Mouse (Mus musculus) heart, embryonic 13.5 days (tissue): Measurements from ENCODE around the gene Klrb1b. TPM values are rescaled to one million over a fixed set of nuclear protein-coding genes. Genes with fewer than 3 reads are reported as not detected.
A peak's percentile ranks its signal among the peaks of the same experiment; 100 is the strongest.

Experiments
- ATAC-seq: fragments of 200-750 bp; cut with Nextera tagmentation; 2 replicates; pipeline ENCODE4 v1.8.0; 2017; ENCODE audit warnings: moderate TSS enrichment; ENCODE audit not compliant: insufficient number of reproducible peaks, low FRiP score, low TSS enrichment; ENCODE audit errors: extremely low read depth
- H3K27ac ChIP-seq: fragments of 300-500 bp; sonication (generic); replicated peaks from 2 replicates; pipeline ENCODE4 v1.5.1; 2015; ENCODE audit warnings: moderate library complexity, mild to moderate bottlenecking, inconsistent platforms
- H3K27me3 ChIP-seq: fragments of 300-500 bp; sonication (generic); replicated peaks from 2 replicates; pipeline ENCODE4 v1.6.1; 2015; ENCODE audit warnings: mild to moderate bottlenecking, inconsistent platforms
- H3K36me3 ChIP-seq: fragments of 300-500 bp; sonication (generic); 2 replicates; pipeline ENCODE4 v1.6.1; 2015; ENCODE audit warnings: mild to moderate bottlenecking, inconsistent platforms
- H3K4me1 ChIP-seq: fragments of 300-500 bp; sonication (generic); 2 replicates; pipeline ENCODE4 v1.6.1; 2015; ENCODE audit warnings: inconsistent platforms
- H3K4me2 ChIP-seq: fragments of 300-500 bp; sonication (generic); 2 replicates; pipeline ENCODE4 v1.6.1; 2015; ENCODE audit warnings: inconsistent platforms, mild to moderate bottlenecking, moderate library complexity
- H3K4me3 ChIP-seq: fragments of 300-500 bp; sonication (generic); 2 replicates; pipeline ENCODE4 v1.5.1; 2015; ENCODE audit warnings: moderate library complexity, mild to moderate bottlenecking, inconsistent platforms
- H3K9ac ChIP-seq: fragments of 300-500 bp; sonication (generic); 2 replicates; pipeline ENCODE4 v1.6.1; 2015; ENCODE audit warnings: inconsistent platforms, mild to moderate bottlenecking, moderate library complexity
- H3K9me3 ChIP-seq: fragments of 300-500 bp; sonication (generic); 2 replicates; pipeline ENCODE4 v1.6.1; 2016; ENCODE audit warnings: inconsistent platforms
- WGBS: fragments of 180-500 bp; shearing (Covaris S2); methylation state at CpG from one replicate; pipeline ENCODE4 v1.1.7; 2015; ENCODE audit warnings: mixed read lengths; 5-methylcytosine and 5-hydroxymethylcytosine counted together
- polyA plus RNA-seq: library from polyadenylated mRNA; unstranded; fragments of >200 nt; fragmentation: Nextera tagmentation; extraction: Ambion mirVana; gene quantifications from 2 replicates; pipeline ENCODE4 v1.2.1, GENCODE M21; 2015

The Klrb1b gene
- polyA plus RNA-seq, 1 experiment from 2014 or later: not detected

DNA sequence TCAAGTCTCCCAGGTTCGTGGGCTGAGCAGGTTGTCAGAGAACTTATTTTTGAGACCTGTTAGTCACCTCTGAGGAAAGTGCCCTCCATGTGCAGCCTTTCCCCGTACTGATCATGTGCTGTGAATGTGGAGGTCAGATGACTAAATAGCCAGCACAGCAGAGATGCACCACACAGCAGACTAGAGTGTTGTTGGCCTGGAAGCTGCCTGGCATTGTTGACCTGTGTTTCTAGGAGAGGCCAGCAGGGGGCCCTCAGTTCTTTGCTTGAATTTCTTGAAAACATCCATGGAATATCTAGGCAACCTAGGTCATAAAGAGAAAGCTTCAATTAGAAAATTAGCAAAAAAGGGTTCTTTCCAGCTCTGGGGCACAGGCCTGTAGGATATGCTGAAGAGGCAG is 23.8 kb upstream of the Klrb1b start:
- Histone ChIP-seq H3K4me2 (no peak overlapping the region), H3K9me3 (no peaks in the 10 kb centered on the region), H3K9ac (no peak overlapping the region), H3K4me3 (no peak overlapping the region), H3K4me1 (peaks cover 19% of the 10 kb centered on the region), H3K36me3 (no peaks in the 10 kb centered on the region), H3K27me3 (no peaks in the 10 kb centered on the region; the same call in 1 of the 2 replicates), H3K27ac (no peak overlapping the region)
- ATAC-seq: no peak
- 48% methylated on average over 2 of the region's 2 CpGs for WGBS

DNA sequence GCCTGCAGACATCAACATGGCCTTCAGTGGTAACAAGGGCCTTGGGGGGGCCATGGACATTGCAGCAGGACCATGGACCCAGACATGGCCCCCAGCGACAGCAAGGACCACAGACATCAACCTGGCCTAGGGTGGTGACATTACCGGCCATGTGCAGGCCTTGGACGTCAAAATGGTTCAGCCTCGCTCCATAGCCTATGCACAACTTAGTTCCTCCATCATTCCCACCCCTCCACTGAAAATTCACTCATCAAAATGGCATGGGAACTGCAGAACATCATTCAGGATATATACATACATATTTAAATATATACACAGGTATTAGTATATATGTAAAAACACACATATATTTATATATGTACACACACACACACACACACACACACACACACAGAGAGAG is 21.3 kb upstream of the Klrb1b start:
- 83% methylated on average over 4 of the region's 4 CpGs for WGBS
- ATAC-seq: no peak
- no peaks in the 10 kb centered on the region for H3K27me3 ChIP-seq

DNA sequence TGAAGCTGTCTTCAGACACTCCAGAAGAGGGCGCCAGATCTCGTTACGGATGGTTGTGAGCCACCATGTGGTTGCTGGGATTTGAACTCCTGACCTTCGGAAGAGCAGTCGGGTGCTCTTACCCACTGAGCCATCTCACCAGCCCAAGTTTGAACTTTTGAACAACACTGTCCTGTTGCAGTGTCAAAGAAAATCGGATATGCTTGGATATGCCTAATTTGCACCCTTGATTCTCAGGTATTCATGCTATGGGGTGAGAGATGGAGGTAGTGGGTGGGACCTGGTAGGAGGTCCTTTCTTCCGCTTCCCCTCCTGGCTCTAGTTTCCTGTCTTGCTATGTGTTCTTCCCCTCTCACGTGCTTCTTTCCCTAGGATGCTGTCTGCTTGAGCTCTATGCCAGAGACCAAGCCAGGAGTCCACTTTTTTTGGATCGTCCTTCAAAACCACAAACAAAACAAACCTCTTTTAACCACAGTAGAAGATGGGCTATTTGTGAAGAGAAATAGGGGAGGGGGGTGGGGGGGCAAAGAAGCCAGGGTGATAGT is 19.9 kb upstream of the Klrb1b start:
- H3K27me3 ChIP-seq: no peaks in the 10 kb centered on the region
- no peak overlapping the region for H3K27ac ChIP-seq
- 48% methylated on average over 8 of the region's 9 CpGs for WGBS
- H3K9ac ChIP-seq: no peak overlapping the region
- no peak overlapping the region for H3K4me3 ChIP-seq
- no peaks in the 10 kb centered on the region for H3K36me3 ChIP-seq
- H3K9me3 ChIP-seq: no peaks in the 10 kb centered on the region
- no peak overlapping the region for H3K4me2 ChIP-seq
- no peak for ATAC-seq
- H3K4me1 ChIP-seq: peaks cover 30% of the 10 kb centered on the region

More for the DNA sequence above, 21.3 kb upstream of the Klrb1b start:
- H3K9me3 ChIP-seq: no peaks in the 10 kb centered on the region
- H3K27ac ChIP-seq: no peak overlapping the region
- no peak overlapping the region for H3K9ac ChIP-seq
- no peaks in the 10 kb centered on the region for H3K36me3 ChIP-seq
- H3K4me2 ChIP-seq: no peak overlapping the region
- peaks cover 20% of the 10 kb centered on the region for H3K4me1 ChIP-seq
- H3K4me3 ChIP-seq: no peak overlapping the region

DNA sequence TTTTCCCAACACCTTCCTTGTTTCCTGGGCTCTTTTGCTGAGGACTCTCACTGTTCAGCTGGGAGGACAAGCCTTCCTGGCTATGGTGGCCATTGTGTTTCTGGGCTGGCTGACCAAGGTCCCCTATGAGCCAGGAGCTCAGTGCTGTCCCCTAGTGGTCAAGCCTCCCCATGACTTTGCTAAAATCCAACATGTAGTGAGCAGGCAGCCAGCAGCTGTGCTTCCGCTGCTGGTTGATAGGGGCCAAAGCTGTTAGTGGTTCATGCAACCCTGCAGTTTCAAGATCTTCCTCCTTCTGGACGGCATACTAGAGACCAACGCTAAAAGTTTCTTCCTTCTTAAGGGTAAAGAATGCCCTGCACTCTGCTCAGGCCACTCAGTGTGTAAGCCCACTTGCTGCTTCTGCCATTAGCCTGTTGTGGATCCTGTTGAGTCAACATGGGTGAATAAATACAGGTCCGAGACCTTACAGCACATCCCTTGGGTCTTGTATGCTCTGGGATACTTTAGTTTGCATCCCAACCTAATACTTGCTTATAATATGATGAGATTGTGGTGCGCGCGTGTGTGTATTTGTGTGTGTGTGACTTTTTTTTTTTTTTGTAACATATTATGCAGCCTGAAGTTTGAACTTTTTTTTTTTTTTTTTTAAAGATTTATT is 19.3 kb upstream of the Klrb1b start:
- Histone ChIP-seq H3K36me3 (no peaks in the 10 kb centered on the region), H3K27ac (no peak overlapping the region; the same call in 1 of the 2 replicates), H3K4me1 (peaks cover 24% of the 10 kb centered on the region), H3K4me3 (peak overlapping the region; percentile 12; the same call in 1 of the 2 replicates), H3K4me2 (peak overlapping the region; percentile 51), H3K9me3 (no peaks in the 10 kb centered on the region), H3K27me3 (no peaks in the 10 kb centered on the region), H3K9ac (peak overlapping the region; percentile 62; the same call in 1 of the 2 replicates)
- WGBS: 31% methylated on average over 7 of the region's 7 CpGs
- ATAC-seq: no peak

DNA sequence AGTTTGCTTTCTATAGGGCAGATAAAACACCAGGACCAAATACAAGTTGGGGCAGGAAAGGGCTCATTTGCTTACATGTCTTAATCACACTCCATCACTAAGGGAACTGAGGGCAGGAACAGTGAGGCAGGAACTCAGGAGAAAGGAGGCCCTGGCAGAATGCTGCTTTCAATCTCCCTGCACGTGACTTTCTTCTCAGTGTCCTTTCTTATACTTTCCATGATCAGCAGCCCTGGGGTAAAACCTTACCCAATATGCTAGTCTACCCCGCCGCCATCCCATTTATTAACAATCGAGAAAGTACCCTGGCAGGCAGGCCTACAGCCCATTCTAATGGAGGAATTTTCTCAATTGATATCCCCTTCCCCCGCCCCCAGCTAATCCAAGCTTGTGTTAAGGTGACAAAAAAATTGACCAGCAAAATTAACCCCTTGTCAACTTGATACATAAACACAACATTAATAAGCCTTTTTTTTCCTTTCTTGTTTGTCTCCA is 18.5 kb upstream of the Klrb1b start:
- peaks cover 25% of the 10 kb centered on the region for H3K4me1 ChIP-seq
- no peaks in the 10 kb centered on the region for H3K27me3 ChIP-seq
- H3K36me3 ChIP-seq: no peaks in the 10 kb centered on the region
- H3K27ac ChIP-seq: no peak overlapping the region
- no peak for ATAC-seq
- no peaks in the 10 kb centered on the region for H3K9me3 ChIP-seq
- peak overlapping the region; percentile 84; the same call in 1 of the 2 replicates for H3K4me2 ChIP-seq
- H3K4me3 ChIP-seq: no peak overlapping the region
- WGBS: 80% methylated on average over 5 of the region's 5 CpGs
- no peak overlapping the region for H3K9ac ChIP-seq

DNA sequence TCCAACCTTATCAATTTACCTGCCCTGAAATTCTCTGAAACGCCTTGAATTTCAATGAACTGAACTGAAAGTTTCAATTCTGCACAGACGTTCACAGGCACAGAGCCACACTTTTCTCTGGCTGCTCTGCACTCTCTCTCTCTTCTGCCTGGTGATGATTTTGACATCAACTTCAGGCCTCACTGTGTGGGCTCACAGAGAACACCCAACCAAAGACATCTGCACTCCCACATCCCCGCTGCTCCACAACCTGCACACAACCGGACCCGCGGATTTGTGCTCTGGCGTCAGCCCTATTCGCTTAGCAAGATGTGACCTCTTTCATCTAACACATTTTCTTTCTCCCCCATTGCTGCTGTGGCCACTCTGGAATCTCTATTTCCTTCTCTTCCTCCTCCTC is 18.0 kb upstream of the Klrb1b start:
- Histone ChIP-seq H3K4me1 (peaks cover 26% of the 10 kb centered on the region), H3K27me3 (no peaks in the 10 kb centered on the region), H3K9ac (peak overlapping the region; percentile 24; the same call in 1 of the 2 replicates), H3K4me2 (peak overlapping the region; percentile 84), H3K4me3 (peak overlapping the region; percentile 67), H3K27ac (peak overlapping the region; percentile 92; the same call in 1 of the 2 replicates), H3K9me3 (no peaks in the 10 kb centered on the region), H3K36me3 (no peaks in the 10 kb centered on the region)
- ATAC-seq: no peak
- 36% methylated on average over 8 of the region's 8 CpGs for WGBS

DNA sequence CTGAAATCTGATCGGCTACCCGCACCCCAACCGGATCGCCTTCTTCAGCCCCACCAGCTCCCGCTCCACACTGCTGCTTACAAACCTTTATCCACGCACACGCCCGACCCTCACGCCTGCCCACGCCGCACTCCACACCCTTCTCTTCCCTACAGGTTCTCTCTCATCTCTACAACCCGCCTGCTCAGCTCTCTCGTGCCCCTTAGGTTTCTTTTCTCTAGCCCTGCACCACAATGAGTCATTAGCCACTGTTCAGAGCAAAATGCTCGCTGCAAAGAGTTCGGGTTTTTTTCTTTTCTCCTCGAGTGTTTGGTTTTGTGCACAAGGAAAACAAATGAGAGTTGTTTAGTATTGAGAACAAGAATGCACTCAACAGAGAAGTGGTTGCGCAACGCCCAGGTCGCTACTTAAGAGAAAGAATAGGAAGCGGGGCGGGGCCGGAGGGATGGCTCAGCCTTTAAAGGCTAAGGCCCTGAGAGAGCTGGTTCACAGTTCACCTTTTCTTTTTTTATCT is 17.4 kb upstream of the Klrb1b start:
- H3K27ac ChIP-seq: peak overlapping the region; percentile 92
- WGBS: under 1% methylated on average over 22 of the region's 22 CpGs
- H3K36me3 ChIP-seq: no peaks in the 10 kb centered on the region
- H3K4me1 ChIP-seq: peaks cover 26% of the 10 kb centered on the region
- H3K9ac ChIP-seq: peak overlapping the region; percentile 94
- H3K27me3 ChIP-seq: no peaks in the 10 kb centered on the region
- H3K4me3 ChIP-seq: peak overlapping the region; percentile 67
- peak overlapping the region; percentile 84 for H3K4me2 ChIP-seq
- peak; percentile 9; the same call in 1 of the 2 replicates for ATAC-seq
- no peaks in the 10 kb centered on the region for H3K9me3 ChIP-seq

DNA sequence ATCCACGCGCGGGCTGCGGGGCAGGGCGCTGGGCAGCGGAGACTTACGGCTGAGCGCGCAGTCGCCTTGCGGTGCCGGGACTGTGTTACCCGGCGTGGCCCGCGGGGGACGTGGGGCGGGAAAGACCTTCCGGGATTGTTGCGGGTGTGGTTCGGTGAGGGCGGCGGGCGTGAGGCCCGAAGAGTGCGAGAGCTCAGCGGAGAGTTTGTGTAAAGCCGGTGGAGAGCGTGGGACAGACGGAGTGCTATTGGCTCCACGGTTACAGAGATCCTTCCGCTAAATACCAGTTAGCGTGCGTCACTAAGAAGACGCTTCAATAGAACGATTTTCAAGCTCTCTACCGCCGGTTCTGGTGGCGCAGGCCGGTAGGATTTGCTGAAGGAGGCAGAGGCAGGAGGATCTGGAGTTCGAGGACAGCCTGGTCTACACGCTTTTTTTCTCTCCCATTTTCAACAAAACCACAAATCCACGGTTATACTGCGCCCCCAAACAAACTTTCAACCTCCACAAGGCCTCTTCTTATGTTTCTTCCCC is 16.9 kb upstream of the Klrb1b start:
- under 1% methylated on average over 44 of the region's 44 CpGs for WGBS
- peak; percentile 73 for ATAC-seq

DNA sequence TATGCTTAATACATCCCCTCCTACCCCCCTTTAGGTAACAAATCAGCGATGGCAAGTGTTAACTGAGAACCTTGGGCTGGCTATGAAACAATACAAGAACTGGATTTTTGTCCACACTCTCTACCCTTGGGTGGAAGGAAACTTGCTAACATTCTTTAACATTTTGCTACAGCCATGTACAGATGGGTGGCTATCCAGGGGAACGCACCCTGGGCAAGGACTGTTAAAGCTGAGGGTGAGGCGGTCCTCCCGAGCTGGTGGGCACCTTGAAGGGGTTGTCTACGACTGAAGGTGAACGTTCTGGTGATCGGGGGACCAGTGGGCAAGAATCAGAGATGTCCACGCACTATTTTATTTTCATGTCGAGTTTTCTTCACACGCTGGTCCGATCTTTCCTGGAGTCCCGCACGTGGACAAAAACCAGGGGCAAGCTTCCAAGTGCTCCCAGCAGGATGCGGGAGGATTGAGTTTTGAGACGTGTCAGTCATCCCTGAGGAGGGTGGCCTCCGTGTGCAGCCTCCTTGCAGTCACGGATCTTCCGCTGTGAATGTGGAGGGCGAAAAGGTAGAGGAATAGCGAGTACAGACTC is 16.3 kb upstream of the Klrb1b start:
- H3K27ac ChIP-seq: peak overlapping the region; percentile 92
- peak overlapping the region; percentile 67 for H3K4me3 ChIP-seq
- peak overlapping the region; percentile 84 for H3K4me2 ChIP-seq
- no peaks in the 10 kb centered on the region for H3K27me3 ChIP-seq
- no peaks in the 10 kb centered on the region for H3K9me3 ChIP-seq
- peaks cover 29% of the 10 kb centered on the region for H3K4me1 ChIP-seq
- ATAC-seq: no peak
- H3K9ac ChIP-seq: peak overlapping the region; percentile 89
- H3K36me3 ChIP-seq: no peaks in the 10 kb centered on the region
- WGBS: 1% methylated on average over 20 of the region's 20 CpGs

More for the DNA sequence above, 16.9 kb upstream of the Klrb1b start:
- no peaks in the 10 kb centered on the region for H3K9me3 ChIP-seq
- peak overlapping the region; percentile 92 for H3K27ac ChIP-seq
- no peaks in the 10 kb centered on the region for H3K27me3 ChIP-seq
- H3K4me1 ChIP-seq: peaks cover 26% of the 10 kb centered on the region
- peak overlapping the region; percentile 84 for H3K4me2 ChIP-seq
- no peaks in the 10 kb centered on the region for H3K36me3 ChIP-seq
- peak overlapping the region; percentile 67 for H3K4me3 ChIP-seq
- peak overlapping the region; percentile 94 for H3K9ac ChIP-seq

DNA sequence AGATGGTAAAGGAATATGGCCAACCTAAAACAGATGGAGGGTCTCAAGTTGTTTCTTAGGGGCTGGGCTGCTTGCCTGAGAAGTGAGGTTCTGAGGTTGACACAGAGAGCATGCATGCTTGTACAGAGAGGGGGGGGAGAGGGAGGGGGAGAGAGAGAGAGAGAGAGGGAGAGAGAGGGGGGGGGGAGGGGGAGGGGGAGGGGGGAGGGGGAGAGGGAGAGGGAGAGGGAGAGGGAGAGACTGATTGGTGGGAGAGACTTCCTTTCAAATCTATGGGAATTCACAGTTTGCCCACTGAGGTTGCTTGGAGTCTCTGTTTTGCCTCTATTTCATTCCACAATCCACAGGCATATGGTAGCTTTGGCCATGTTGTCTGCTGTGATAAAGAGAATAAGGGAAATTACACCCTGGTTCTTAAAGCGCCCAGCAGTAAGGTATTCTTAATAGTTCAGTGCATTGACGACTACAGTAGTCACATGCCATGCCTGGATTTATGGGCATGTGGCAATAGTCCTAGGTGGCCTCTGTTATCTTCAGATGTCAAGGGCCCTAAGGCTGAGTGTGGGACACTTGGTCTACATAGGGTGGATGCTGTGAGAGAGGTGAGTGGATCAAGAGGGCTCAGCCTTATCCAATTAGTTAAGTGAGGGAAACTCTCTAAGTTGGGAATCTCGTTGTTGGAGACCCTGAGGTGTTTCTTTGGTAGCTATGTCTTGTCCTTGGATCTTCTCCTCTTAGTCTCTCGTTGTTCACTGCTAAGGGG is 15.4 kb upstream of the Klrb1b start:
- peak overlapping the region; percentile 89; the same call in 1 of the 2 replicates for H3K9ac ChIP-seq
- peak overlapping the region; percentile 67 for H3K4me3 ChIP-seq
- H3K4me1 ChIP-seq: peaks cover 34% of the 10 kb centered on the region
- no peaks in the 10 kb centered on the region for H3K27me3 ChIP-seq
- no peaks in the 10 kb centered on the region for H3K36me3 ChIP-seq
- H3K9me3 ChIP-seq: no peaks in the 10 kb centered on the region
- ATAC-seq: no peak
- H3K27ac ChIP-seq: 0 out of 2 replicates have a peak overlapping the region, but pooled peaks have one; percentile 92
- H3K4me2 ChIP-seq: peak overlapping the region; percentile 84
- WGBS: 37% methylated on average over 4 of the region's 4 CpGs
